Mouse (Mus musculus) spleen, postnatal 4 days (tissue): ENCODE measurements around the gene Plagl1.
"Not testable (repeated sequence)": the region's sequence is repeated elsewhere in the genome, so short reads cannot be mapped to it uniquely, and the experiment has no call there.

Experiments
- DNase-seq, 2 experiments: peaks; one replicate each; pipeline ENCODE4 v3.0.0; 2022; ENCODE audit warnings: low spot score in 2 of 2

Plagl1 gene

DNA sequence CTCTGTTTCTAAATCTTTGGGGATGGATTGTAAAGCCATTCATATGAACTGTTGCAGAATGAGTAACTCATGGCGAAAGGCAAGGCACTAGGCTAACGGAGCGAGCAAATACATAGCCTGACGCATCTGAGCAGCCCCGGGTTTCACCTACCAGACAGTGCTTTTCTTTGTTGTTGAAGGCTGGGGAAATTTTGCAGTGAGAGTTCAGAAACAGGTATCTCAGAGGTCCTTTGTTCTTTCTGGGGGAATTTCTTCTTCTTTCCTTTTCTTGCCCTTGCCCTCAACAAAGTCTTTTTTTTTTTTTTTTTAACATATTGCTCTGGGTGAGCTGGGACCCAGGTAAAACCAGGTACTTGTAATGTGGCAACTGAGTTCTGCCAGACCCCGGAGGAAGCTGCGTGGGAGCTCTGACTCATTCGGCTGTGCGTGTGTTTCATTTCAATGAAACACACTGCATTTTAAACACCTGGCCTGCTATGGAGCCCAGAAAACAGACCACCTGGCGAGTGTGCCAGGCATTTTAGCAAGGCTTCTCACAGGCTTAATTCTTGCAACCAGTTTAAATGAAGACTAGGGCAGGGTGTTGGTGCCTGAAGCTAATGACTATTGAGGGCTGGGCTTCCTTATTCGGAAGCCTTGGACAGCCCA, at the start of gene Plagl1:
Gene Plagl1 (plus strand): TSS at position 484 of the 648 bp plus-strand sequence.
- no peak for DNase-seq

DNA sequence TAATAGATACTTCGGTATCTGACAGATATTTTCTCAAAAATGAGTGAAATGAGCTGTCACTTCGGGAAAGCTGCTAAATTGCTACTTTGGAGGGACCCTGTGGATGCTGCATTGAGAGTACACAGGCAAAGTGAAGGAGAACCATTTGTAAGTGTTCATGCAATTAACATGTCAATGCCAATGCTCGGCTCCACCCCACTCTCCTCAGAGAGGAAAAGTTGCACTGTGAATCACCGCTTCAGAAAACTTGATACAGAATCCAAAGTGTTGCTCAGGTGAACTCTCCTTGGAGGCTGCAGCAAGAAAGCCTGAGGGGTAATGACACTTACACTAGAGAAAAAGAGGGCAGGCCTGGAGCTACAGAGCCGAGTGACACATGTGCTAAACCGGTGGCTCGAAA, 46.3 kb upstream of the Plagl1 start:
- DNase-seq = no peak

DNA sequence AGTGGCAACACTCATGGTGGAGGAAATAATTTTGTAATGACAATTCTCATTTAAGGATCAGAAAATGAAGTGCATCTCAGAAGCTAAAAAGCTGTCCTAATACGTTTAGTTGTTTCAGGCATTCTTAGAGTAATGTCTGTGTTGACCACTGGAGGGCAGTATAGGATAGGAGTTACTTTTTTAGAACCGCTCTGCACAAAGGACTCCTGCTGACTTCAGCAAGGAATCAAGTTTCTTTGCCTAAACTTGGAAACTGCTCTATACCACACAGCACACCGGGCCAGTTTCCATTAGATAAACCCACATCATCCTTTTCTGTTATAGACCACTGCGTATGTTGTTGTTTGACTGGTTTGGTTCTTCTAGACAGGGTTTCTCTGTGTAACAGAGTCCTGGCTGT, 43.7 kb upstream of the Plagl1 start:
- DNase-seq = peak; percentile 44 to 68

DNA sequence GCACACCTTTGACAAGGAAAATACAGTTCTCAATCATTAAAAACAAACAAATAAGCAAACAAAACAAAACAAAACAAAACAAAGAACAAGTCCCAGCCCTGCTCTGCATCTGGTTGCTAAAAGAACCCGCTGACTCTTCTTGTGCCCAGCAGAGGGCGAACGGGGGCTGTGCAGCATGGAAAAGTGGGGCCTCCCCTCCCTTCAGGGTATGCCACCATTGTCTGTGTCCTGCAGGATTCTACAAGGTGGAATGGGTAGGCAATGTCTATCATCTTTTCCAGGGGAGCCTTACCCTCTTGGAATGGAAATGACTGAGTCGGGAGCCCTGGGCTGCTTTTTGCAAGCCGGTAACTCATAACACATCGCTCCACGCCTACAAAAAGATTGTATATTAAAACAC, 41.8 kb upstream of the Plagl1 start:
- DNase-seq = no peak

DNA sequence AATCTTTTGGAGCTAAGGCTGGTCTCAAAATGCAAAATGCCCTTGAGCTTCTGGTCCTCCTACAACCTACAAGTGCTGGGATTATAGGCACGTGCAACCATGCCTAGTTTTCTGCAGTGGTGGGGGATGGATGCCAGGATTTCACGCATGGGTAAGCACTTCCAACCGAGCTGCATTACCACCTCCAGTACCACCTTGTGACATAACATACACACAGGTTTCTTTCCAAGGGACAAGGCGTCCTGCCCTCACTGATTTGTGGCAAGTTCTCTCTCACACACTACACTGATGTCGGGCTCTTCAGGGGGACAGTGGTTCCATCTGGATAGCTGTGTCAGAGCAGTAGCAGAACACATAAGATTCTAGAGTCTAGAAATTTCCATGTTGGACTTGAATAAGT, 41.3 kb upstream of the Plagl1 start:
- no peak for DNase-seq

GRCm38 (mm10) chr10:13022103-13022502, 38.2 kb upstream of the Plagl1 start:
- DNase-seq = no peak

- DNase-seq = not testable (repeated sequence)
Measured at GRCm38 (mm10) chr10:13023985-13024384, 36.3 kb upstream of the Plagl1 start.

DNA sequence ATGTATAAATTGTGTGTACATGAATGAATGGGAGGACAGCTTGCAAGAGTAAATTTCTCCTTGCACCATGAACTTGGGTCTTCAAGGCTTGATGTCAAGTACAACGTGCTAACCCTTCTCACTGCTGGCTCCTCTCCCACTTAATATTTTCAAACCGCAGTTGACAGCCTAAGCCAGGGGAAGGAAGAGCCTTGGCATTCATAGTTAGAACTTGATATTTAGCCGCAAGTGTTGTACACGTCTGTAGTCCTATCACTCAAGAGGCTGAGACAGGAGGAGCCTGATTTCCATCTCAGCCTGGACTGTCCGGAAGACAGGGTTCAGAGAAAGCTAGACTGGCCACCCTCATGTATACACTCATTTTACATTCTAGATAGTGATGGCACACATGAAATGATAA, 32.6 kb upstream of the Plagl1 start:
- DNase-seq = no peak

GRCm38 (mm10) chr10:13028215-13028614, 32.1 kb upstream of the Plagl1 start:
- DNase-seq = no peak

GRCm38 (mm10) chr10:13029416-13029815, 30.9 kb upstream of the Plagl1 start:
- no peak for DNase-seq

DNA sequence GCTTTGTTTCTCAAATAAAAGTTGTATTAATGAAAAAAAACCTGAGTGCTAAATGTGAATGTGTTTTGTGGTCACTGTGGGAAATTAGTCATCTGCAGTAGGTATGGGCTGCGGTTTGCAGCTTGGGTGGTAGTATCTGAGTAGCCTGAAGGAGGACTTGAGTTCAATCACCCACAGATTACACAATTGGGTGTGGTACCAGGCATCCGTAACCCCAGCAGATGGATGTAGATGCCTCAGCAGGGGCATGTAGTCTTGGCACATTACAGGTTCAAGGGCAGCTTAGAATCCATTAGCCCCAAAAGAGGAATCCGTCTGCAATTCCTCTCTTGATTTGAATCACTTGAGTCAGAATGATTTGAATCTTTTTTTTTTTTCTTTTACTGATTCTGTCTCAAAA, 25.0 kb upstream of the Plagl1 start:
- DNase-seq = no peak

- DNase-seq = no peak
Measured at GRCm38 (mm10) chr10:13039637-13040174, 20.6 kb upstream of the Plagl1 start.

GRCm38 (mm10) chr10:13044659-13045058, 15.6 kb upstream of the Plagl1 start:
- no peak for DNase-seq

GRCm38 (mm10) chr10:13047816-13048215, 12.5 kb upstream of the Plagl1 start:
- DNase-seq = no peak

GRCm38 (mm10) chr10:13056863-13057381, 3.4 kb upstream of the Plagl1 start:
- DNase-seq = no peak

- no peak for DNase-seq
Measured at GRCm38 (mm10) chr10:13060821-13061671, 742 bp downstream of the Plagl1 start.

- no peak for DNase-seq
Measured at GRCm38 (mm10) chr10:13062373-13062772, 2.1 kb downstream of the Plagl1 start.

DNA sequence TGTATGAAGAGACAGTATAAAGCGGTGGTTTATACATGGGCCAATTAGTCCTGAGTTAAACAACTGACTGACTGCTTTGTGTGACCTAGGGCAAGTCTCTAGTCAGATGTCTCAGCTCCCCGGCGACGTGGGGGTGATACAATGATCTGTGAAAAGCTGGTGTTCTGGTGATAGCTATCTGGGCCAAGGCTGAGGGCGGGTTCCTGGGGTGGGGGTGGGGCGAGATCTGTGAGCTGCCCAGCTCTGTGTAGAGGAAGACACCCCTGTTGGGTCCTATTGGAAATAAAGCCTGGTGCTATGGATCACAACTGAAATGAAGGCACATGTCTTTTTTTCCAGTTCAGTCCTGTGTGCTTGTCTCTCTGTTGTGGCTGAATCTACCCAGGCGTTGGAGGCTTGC, 3.2 kb downstream of the Plagl1 start:
- DNase-seq = no peak

DNA sequence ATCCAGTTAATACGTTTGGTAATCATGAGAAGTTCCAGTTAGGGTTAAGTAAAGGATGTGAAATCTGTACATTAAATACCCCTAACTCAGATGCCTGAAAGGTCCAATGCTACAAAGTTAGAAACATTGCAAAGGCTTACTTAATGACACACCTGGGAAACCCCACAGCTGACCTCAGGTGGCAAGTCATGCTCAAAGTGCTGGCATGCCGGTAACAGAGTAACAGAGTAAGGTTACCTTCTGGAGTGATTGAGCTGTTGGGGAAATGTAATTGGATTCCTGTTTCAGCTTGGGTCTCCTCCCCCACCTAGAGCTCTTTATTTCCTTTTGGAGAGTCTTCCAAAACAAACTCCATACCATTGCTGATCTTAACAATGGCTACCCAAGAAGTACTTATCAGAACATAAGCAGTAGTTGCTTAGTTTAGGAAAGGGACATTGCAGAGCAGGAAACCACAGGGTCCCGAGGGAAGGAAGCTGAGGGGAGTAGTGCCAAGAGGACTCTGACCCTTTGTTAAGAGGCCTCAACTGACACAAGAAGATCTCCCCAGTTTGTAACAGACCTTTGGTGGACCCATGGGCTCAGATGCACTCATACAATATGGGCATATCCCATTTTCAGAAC, 4.9 kb downstream of the Plagl1 start:
- DNase-seq = no peak

DNA sequence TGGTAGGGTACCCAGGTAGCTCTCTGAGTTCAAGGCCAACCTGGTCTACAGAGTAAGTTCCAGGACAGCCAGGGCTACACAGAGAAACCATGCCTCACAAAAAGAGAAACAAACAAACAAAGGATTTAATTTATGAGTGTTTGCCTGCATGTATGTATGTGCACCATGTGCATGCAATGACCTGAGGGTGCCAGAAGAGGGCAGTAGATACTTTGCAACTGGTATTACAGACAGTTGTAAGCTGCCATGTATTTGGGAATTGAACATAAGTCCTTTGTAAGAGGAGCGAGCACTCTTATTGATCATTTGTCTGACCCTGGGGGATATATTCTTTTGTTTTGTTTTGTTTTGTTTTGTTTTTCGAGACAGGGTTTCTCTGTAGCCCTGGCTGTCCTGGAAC, 10.7 kb downstream of the Plagl1 start:
- DNase-seq = no peak

- no peak for DNase-seq
Measured at GRCm38 (mm10) chr10:13076807-13077532, 16.7 kb downstream of the Plagl1 start.

DNA sequence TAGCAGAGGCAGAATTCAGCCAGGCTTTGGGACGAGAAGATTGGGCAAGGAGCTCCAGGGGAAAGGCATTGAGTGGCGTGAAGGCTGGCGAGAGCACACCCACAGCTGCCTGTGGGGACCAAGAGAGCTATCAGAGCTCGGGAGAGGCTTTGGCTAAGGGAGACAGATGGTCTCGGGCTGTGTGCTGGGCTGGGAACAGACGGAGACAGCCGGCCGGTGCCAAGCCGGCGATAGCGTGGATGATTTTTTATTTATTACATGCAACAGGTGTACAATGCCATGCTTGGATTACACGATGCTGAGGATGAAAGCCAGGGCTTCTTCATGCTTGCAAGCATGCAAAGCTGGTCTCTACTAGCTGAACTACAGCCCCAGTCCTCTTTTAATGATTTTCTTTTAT, 22.2 kb downstream of the Plagl1 start:
- no peak for DNase-seq
